Mouse (Mus musculus): ENCODE data around the gene Itih5.

GRCm38 (mm10) chr2:10147176-10147575, 6.2 kb upstream of the Itih5 start:
- TF ChIP-seq CTCF (IDR thresholded peaks at IDR 0.05; ENCODE audit: borderline replicate concordance, extremely low read depth, insufficient read depth, insufficient read length) (no peak), POLR2A (IDR thresholded peaks at IDR 0.05; ENCODE audit: borderline replicate concordance, extremely low read depth, insufficient read depth, insufficient read length, poor library complexity, severe bottlenecking) (no peak)
